Mouse (Mus musculus) urinary bladder, adult 2 months (tissue): ENCODE measurements around the gene Cdcp2. TPM values are rescaled to one million over a fixed set of nuclear protein-coding genes. Genes with fewer than 3 reads are reported as not detected.
"Not testable (repeated sequence)": the region's sequence is repeated elsewhere in the genome, so short reads cannot be mapped to it uniquely, and the experiment has no call there.

Experiments used
- DNase-seq: peaks from one replicate; pipeline ENCODE4 v3.0.0; 2022; ENCODE audit warnings: low spot score
- polyA plus RNA-seq: library from polyadenylated mRNA; depleted of rRNA; stranded (reverse); fragments of >200 nt; gene quantifications from 2 replicates; pipeline ENCODE4 v1.2.3, GENCODE M21; 2012

Gene Cdcp2
- polyA plus RNA-seq, 1 experiment, result not detected

DNA sequence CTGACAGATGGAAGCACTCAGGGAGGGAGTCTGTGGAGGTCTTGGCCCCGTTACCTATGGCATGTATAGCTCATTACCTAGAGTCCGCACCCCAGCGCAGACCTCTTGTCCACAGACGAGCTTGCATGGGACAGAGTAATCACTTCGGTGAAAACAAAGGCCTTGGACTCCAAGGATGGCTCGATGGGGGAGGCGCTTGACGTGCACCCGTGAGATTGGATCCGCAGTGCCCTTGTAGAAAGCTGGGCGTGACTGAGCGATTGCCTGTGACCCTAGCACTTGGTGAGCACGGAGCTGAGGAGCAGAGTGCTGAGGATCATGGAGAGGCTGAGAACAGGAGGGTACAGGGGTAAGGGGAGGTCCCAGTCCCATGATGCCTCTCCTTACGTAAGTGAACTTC, 5.0 kb upstream of the Cdcp2 start:
- DNase-seq, result no peak

DNA sequence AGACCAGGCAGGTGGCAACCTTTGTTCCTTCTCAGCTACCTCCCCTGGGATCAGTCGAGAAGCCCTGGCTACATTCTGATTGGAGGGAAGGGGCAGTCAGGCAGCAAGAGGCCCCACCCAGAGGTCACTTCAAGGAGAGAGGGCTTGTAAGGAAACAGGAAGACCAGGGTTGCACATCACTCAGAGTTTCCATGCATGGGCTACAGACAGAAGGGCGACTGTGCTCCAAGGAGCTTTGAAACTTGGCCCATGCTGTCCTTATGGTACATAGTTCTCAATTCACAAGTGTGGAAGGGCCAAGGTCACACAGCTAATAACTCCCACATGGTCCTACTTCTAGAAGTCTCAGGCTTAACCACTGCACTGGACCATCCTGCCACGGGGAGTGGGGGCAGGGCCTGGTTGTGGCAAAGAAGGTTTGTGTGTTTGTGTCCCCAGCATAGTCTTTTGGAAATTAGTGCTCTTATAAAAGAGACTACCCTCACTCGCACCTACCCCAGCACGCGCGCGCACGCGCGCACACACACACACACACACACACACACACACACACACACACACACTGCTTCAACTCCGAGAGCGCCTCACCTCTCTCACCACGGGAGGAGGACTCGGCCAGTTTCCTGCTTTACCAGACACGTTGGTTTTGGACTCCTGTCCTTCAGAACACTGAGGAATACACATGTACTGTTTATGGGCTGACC, 2.1 kb upstream of the Cdcp2 start:
- DNase-seq, result no peak

DNA sequence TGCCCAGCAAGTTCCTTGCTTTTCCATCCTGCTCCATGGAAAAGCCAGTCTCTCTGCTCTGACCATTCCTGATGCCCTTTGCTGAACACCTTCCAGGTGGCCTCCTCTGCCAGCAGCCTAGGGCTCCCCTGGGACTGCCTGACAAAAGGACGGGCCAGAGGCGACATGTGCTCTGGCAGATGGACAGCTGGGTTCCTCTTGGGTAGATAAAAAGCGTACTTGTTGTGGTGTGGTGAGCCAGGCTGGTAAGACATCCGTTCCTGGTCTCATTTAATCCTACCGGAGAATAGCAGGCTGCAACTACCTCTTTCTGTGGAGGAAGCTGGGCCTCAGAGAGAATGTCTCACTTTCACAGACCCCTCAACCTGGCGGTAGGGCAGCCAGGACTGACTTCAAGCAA, 648 bp upstream of the Cdcp2 start:
- DNase-seq, result no peak

DNA sequence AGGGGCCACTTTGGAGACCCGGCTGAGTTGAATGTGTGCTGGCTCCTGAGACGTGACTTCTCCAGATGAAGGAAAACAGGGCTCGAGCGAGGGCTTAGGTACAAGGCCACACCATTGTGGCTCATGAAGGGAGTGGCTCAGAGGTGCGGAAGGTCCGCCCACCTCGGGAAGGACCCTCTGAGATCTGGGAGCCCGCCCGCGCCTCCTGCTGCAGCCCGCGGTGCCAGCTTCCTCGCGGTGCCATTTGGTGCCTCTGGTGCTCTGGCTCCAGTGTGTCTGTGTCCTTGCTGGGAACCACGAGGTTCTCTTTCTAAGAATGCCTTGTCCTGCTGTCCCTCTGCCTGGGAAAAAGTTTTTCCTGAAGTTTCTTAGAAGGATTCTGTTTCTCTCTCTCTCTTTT, 1.2 kb downstream of the Cdcp2 start:
- no peak for DNase-seq

DNA sequence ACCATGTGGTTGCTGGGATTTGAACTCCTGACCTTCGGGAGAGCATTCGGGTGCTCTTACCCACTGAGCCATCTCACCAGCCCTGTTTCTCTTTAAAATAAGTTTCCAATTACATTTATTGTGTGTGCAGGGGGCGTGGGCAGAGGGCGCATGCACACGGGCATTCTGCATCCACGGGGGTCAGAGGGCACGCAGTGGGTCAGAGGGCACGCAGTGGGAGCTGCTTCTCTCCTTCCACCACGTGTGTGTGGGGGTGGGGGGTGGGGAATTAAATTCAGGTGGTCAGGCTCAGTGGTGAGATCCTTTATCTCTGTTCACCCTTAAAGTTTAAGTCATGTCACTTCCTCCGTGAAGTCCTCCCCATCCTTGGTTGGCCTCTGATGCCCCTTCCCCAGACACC, 1.7 kb downstream of the Cdcp2 start:
- DNase-seq, result no peak

DNA sequence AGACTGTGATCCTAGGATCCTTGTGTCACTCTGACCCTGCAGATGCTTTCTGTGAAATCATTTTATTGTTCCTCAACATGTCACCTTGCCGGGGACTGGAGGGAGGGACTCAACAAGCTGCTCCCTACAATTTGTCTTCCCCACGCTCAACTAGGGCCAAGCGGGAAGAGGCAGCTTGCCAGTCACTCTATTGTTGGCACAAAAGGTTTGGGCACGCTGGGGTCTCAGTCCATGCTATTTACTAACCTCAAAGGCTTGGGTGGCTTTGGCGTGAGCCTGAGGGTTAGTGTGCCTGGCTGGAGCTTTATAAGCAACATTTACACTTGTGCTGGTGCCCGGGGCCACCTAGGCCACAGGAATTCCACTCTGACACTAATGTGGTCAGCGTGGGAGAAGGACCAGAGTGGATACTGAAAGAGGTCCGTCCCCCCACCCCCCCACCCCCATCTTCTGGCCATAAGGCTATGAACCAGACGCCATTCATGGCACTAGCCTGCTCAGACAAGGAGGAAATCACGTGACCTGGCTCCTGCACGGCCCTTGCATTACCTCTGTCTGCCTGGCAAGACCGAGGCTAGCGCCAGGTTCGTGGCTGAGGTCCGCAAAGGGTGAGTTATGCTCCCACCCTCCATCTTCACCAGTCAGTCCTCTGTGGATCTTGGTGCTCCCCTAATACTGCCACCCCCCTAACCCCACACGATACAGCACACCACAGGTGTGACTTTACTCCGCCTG, 2.3 kb downstream of the Cdcp2 start:
- no peak for DNase-seq

DNA sequence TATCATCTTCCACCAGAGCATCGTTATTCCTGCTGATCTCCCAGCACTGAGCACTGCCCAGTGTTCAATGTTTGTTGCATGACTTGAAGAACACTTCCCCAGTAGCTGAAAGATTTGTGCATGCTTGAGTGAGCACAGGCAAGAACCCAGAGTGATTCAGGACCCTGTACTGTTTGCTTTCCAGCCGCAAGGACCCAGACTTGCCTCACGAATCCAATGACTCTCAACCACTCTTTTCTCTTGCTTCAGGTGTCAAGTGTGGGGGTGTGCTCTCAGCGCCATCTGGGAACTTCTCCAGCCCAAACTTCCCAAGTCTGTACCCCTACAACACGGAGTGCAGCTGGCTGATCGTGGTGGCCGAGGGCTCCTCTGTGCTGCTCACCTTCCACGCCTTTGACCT, 5.5 kb downstream of the Cdcp2 start:
- no peak for DNase-seq

DNA sequence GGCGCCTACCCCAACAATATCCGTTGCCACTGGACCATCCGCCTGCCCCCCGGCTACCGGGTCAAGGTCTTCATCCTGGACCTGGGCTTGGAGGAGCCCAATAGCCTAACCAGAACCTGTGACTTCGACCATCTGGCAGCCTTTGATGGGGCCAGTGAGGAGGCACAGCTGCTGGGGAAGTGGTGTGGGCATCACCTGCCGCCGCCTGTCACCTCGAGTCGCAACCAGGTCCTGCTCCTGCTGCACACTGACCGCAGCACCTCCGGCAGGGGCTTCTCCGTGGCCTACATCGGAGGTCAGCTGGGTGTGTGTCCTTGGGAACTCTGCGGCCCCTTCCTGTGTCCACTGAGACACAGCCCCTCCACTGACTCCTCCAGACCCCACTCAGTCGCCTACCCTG, 10.1 kb downstream of the Cdcp2 start:
- no peak for DNase-seq

DNA sequence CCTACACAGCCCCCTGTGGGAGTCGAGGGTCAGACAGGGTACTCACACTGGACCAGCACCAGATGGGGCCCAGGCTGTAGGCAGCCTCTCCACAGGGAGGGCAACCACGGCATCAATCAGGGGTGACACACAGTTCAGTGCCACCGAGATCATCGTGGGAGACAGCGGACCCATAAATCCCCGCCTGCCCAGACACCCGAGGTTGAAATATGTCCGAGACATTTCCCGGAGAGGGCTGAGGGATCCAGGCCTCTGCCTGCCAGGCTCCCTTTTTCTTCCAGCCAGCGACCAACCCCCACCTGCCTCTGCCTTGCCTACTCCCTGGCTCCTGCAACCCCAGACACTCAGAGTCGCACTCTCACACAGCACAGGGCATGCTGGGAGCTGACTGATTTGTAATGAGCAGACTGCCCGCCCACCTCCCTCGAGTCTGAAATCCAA, 11.6 kb downstream of the Cdcp2 start:
- no peak for DNase-seq

DNA sequence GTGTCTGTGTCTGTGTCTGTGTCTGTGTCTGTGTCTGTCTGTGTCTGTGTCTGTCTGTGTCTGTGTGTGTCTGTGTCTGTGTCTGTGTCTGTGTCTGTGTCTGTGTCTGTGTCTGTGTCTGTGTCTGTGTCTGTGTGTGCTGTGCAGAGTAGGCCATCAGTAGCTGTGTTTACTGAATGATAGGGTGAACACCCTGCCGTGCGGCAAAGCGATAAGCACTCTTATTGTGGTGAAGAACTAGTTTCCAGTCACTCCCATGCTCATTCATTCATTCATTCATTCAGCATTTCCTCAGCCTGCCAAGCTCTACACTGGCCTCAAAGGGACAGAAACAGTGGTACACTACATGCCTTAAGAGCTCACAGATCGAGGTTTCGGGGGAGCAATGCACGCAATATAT, 12.5 kb downstream of the Cdcp2 start:
- DNase-seq, result not testable (repeated sequence)

DNA sequence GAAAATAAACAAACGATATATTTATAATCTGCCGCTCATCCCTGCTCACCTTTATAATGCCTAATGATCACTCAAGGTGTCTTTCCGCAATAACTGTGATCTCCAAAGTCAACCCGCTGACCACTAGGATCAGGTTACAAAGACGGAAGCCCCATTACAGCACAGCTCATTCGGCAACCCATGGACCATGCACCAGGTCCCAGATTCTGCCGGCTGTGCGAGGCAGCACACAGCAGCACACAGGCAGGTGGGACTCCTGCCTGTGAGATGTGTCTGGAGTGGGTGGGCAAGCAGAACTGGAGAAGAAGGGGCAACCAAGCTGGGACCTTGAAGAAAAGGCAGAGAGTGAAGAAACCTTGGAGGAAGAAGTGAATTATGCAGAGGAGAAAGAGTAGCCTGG, 17.6 kb downstream of the Cdcp2 start:
- DNase-seq, result no peak

DNA sequence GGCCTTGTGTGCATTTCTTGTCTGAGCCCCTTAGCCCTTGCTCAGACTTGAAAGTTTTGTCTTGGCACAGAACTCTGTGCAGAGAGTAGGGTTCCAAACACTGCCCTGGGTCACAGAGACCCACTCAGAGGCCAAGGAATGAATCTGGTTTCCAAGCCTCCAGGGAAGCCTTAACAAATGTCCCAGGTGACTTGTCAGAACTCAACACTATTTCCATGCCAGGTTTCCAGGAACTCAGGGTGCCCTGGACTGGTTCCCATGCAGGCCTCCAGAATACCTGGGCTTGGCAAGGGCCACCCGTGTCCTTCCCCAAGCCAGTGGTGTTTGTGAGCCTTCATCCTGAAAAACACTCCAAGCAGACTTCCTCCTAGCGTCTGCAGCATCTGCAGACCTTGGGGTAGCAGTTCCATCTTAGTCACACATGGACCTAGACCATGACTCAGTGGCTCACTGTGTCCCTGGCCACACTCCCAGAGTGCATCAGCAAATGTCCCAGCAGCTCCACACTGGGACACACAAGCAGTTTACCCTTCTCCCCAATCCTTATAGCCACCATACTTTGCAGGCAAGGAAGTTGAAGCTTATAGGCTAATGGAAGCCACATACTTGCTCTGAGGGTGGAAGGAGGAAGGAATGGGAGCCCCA, 21.2 kb downstream of the Cdcp2 start:
- DNase-seq, result no peak

DNA sequence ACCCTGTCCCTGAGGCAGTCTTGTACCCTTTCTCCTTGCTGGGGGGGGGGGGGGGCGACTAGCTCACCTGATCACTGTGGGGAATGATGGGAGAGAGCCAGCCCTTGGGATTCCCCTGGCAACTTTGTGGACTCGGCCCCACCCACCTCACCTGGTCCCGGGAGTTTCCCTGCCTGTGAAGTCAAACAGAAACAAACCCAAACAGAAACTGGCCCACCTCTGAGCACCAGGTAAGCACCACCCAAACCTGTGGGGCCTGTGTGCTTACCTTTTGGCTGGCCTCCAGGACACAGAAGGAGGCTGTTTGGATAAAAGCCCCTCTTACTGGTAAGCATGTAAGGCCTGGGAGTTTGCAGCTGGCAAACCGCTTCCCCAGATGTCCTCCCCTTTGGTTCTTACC, 22.4 kb downstream of the Cdcp2 start:
- DNase-seq, result no peak

DNA sequence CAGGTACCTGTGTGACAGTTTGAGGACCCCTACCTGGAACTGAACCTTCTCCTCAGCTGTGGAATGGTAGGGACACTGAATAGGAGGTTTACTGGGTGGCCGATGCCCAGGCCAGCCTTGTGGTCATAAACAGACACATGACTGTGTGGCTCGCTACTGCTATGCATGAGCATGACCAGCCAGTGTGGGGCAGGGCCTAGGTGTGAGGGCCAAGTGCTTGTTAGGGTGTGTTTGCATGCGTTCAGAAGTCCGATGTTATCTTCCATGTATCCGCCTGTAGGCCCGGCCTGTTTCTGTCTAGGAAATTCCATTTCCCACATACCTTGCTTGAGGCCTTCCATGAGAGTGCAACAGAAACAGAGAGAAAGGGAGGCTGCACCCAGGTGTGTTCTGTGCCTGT, 24.0 kb downstream of the Cdcp2 start:
- no peak for DNase-seq

DNA sequence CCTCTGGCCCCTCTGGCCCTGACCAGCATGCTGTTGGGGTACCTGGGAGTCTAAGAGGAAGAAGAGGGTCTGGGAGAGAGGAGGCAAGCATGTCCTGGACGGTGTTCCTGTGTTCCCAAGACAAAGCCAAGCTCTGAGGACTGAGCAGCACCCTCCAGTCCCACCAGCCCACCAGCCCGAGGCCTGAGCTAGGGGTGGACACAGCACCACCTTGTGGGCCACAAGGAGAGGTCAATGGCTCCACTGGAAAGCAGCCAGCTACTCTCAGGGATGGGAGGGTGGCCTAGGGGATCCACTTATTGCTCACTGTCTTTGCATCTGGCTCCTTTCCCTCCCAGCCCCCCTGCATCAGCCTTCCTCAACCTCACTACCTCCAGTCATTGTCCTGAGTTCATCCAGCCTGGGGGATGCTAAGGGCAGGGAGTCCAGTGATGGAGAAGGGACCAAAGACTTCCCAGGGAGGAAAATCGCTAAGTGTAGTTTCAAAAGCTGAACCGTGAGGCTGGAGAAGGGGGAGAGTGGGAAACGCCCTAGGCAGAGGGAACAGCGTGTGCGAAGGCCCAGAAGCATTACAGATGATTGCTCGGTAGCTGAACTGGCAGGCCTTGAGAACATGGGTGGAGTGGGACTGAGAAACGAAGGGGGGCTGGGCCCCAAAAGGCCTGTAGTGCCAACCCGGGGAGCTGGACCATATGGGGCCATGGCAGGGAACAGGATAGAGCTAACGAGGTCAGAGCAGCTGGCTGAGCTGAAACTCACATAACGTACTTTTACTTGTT, 24.7 kb downstream of the Cdcp2 start:
- no peak for DNase-seq

DNA sequence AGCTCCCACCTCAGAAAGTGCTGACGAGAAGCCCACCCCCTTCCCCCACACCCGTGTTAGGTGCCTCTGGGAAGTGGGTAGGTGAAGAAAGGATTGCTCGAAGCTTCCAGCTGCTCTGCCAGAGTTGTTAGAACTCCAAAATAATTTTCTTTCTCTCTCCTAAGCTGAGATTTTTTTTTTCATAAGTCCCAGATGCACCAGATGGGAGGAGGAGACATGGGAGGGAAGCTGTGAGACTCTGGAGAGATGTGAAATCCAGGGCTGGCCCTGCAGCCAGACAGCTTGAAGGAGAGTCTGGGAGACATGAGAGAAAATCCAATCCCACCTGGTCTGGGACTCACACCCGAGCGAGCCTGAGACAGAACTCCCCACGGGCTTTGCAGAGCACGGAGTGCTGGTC, 27.7 kb downstream of the Cdcp2 start:
- DNase-seq, result no peak

DNA sequence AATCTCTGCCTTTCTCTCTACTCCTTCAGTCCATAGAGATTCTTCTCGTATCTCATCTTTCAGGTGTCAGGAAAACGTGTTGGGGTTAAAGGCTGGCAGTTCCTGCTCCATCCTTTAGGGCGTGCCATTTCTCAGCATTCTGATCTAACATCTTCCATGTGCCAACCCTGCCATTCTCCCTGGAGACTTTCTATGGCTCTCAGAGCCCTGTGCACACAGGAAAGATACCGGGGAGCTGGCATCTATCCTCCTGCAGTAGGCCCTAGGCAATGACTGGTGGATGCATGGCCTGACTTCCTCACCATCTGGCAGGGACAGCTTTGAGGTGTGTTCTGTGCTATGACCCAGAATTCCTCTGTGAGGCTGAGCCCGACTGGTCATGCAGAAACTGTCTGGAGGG, 28.4 kb downstream of the Cdcp2 start:
- no peak for DNase-seq

DNA sequence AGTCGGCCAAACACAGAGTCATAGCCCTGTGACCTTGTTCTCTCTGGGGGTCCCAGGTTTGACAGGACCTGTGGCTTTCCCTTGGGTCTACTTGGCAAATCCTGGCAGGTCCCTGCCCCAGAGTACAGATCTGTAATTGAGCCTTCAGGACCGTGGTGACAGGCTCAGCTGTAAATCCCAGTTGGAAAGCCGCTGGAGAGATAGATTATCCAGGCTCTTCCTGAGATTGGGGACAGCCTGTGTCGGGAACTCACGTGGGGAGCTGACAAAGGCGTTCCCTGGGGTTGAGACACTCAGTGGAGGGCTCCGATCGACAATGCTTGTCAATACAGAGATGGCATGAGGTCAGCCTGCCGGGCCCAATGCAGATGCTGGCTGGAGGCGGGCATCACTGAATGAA, 29.7 kb downstream of the Cdcp2 start:
- DNase-seq, result no peak

DNA sequence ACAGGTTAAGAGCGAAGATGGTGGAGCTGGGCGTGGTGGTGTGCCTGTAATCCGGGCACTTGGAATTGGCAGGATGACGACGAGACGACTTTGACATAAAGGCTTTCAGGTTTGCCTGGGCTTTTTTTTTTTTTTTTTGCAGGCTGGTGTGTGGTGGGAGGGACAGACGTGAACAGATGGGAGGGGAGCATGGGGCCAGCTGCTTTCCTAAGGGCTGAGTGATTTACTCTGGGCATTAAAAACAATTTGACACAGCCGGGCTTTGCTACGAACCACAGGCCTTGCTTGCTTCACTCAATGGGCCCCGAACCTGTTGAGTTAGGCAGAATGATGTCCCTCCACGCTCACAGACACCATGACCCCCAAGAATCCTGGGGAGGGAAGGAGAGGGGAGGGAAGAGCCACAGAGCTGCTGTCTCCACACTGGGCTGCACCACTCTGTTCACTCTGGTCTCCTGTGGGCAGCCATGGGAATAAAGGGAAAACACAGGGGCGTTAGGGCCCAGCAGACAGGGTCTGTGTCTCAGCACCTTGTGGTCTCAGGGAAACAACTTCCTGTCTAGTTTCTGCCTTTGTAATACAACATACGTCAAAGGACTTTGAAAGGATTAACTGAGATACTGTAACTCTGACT, 30.3 kb downstream of the Cdcp2 start:
- DNase-seq, result no peak

DNA sequence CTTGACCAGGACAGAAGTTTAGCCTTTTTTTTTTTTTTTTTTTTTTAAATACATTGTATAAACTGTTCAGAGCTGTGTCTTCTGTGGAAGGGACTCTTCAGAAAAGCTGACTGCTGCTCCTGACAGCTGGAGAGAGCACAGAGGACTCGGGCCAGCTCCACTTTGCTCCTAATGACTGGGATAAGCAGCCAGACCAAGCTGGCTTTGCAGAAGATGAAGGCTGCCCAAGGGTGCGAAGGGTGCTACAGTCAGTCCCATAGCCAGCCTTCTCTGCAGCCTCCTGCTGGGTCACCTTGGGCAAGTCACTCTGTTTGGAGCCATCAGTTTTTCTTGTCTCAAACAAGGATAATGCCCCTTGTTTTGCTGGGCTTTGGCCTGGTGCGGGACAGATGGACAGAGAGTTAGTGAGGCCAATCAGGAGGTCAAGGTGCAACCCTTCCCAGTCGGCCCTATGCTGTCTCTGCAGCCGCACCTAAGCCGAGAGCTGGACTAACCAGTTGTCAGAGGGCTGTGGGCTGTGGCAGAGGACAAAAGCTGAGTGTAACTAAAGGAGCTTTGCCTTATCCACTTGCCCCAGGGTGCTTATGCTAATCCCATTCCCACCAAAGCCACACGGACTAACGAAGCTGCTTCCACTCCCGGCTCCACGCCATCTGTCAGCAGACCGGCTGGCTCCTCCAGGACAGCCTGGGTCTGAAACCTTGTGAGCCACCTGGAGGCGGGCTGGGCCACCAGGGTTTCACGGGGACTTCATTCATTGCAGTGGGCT, 31.4 kb downstream of the Cdcp2 start:
- DNase-seq, result no peak

DNA sequence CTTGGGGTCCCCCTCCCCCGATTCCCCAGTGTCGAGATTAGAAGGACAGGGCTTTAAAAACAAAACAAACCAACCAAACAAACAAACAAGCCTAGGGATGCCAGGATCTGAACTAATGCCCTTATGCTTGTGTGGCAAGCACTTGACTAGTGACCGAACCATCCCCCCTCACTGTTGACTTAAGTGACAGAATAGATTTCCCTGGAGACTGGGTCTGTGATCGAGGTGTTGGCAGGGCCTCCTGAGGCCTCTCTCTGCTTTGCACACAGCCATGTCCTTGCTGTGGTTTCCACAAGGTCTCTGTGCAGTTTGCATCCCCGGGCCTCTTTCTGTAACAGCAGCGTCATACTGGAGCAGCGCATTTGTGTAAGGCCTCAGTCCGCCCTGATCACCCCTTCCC, 32.7 kb downstream of the Cdcp2 start:
- no peak for DNase-seq
